Mouse (Mus musculus) neural tube, embryonic 10.5 days (tissue): ENCODE data around the gene Gm10031.

ENCODE experiments used
- DNase-seq: peaks from one replicate; pipeline ENCODE4 v3.0.0-alpha.2; 2017; ENCODE audit warnings: low spot score; ENCODE audit errors: extremely low spot score

Gene Gm10031

GRCm38 (mm10) chr1:156539787-156540560, 16.2 kb downstream of the Gm10031 start:
- DNase-seq = no peak

- no peak for DNase-seq
Measured at GRCm38 (mm10) chr1:156543999-156544398, 20.2 kb downstream of the Gm10031 start.

GRCm38 (mm10) chr1:156558024-156558930, 34.5 kb downstream of the Gm10031 start, which contains the start of gene Abl2:
Gene Abl2, plus strand, starts transcription at chr1:156558786.
- peak; percentile 89 for DNase-seq

GRCm38 (mm10) chr1:156558950-156559640, 35.3 kb downstream of the Gm10031 start:
- no peak for DNase-seq

GRCm38 (mm10) chr1:156559641-156560020, 35.8 kb downstream of the Gm10031 start:
- no peak for DNase-seq

GRCm38 (mm10) chr1:156560500-156560899, 36.7 kb downstream of the Gm10031 start:
- DNase-seq = no peak

GRCm38 (mm10) chr1:156565328-156565727, 41.5 kb downstream of the Gm10031 start:
- DNase-seq = no peak

GRCm38 (mm10) chr1:156566132-156566531, 42.3 kb downstream of the Gm10031 start:
- no peak for DNase-seq

- DNase-seq = no peak
Measured at GRCm38 (mm10) chr1:156569615-156570014, 45.8 kb downstream of the Gm10031 start.

- no peak for DNase-seq
Measured at GRCm38 (mm10) chr1:156572952-156573351, 49.1 kb downstream of the Gm10031 start.
